Mouse (Mus musculus) MEL-GATA-1-ER (cell line): ENCODE data around the gene Cd5.

Experiments used
- DNase-seq: peaks from one replicate; pipeline ENCODE4 v3.0.0-alpha.2; 2012; ENCODE audit warnings: low read depth; ENCODE audit errors: extremely low read depth

The Cd5 gene

GRCm38 (mm10) chr19:10759525-10759924, 20.7 kb upstream of the Cd5 start:
- no peak for DNase-seq

- no peak for DNase-seq
These were observed 19.9 kb upstream of the Cd5 start for GRCm38 (mm10) chr19:10758708-10759107.

GRCm38 (mm10) chr19:10757526-10757925, 18.7 kb upstream of the Cd5 start:
- no peak for DNase-seq

- no peak for DNase-seq
These were observed 18.3 kb upstream of the Cd5 start for GRCm38 (mm10) chr19:10757125-10757524.

- no peak for DNase-seq
These were observed 13.8 kb upstream of the Cd5 start for GRCm38 (mm10) chr19:10752646-10753045.

- no peak for DNase-seq
These were observed 13.3 kb upstream of the Cd5 start for GRCm38 (mm10) chr19:10752106-10752505.

GRCm38 (mm10) chr19:10751607-10752006, 12.8 kb upstream of the Cd5 start:
- no peak for DNase-seq

GRCm38 (mm10) chr19:10750161-10750560, 11.4 kb upstream of the Cd5 start:
- no peak for DNase-seq

- no peak for DNase-seq
These were observed 10.5 kb upstream of the Cd5 start for GRCm38 (mm10) chr19:10749295-10749694.

GRCm38 (mm10) chr19:10748401-10749102, 9.8 kb upstream of the Cd5 start:
- DNase-seq = no peak

GRCm38 (mm10) chr19:10747718-10748117, 8.9 kb upstream of the Cd5 start:
- DNase-seq = no peak

GRCm38 (mm10) chr19:10747182-10747581, 8.4 kb upstream of the Cd5 start:
- no peak for DNase-seq

GRCm38 (mm10) chr19:10742565-10742964, 3.8 kb upstream of the Cd5 start:
- DNase-seq = no peak

GRCm38 (mm10) chr19:10742145-10742544, 3.3 kb upstream of the Cd5 start:
- DNase-seq = no peak

GRCm38 (mm10) chr19:10740641-10741440, 2.0 kb upstream of the Cd5 start:
- DNase-seq = no peak

GRCm38 (mm10) chr19:10739916-10740315, 1.1 kb upstream of the Cd5 start:
- DNase-seq = no peak

- DNase-seq = no peak
These were observed 764 bp downstream of the Cd5 start for GRCm38 (mm10) chr19:10738038-10738437.

GRCm38 (mm10) chr19:10735861-10736260, 2.9 kb downstream of the Cd5 start:
- DNase-seq = no peak

GRCm38 (mm10) chr19:10735061-10735460, 3.7 kb downstream of the Cd5 start:
- no peak for DNase-seq

GRCm38 (mm10) chr19:10734554-10734953, 4.2 kb downstream of the Cd5 start:
- no peak for DNase-seq

- DNase-seq = no peak
These were observed 5.2 kb downstream of the Cd5 start for GRCm38 (mm10) chr19:10733501-10734127.

- DNase-seq = no peak
These were observed 6.1 kb downstream of the Cd5 start for GRCm38 (mm10) chr19:10732741-10733140.
